Mouse (Mus musculus) neural tube, embryonic 15.5 days (tissue): ENCODE results near the gene Lpin3. TPM values are rescaled to one million over a fixed set of nuclear protein-coding genes. Genes with fewer than 3 reads are reported as not detected.

Source experiments
- ATAC-seq: fragments of 200-750 bp; cut with Nextera tagmentation; 2 replicates; pipeline ENCODE4 v1.8.0; 2017; ENCODE audit warnings: mild to moderate bottlenecking, moderate TSS enrichment, moderate library complexity; ENCODE audit not compliant: low FRiP score
- H3K27ac ChIP-seq: fragments of 300-500 bp; sonication (generic); replicated peaks from 2 replicates; pipeline ENCODE4 v1.5.1; 2015; ENCODE audit warnings: mild to moderate bottlenecking, inconsistent platforms
- H3K27me3 ChIP-seq: fragments of 300-500 bp; sonication (generic); replicated peaks from 2 replicates; pipeline ENCODE4 v1.6.1; 2015; ENCODE audit warnings: inconsistent platforms
- H3K36me3 ChIP-seq: fragments of 300-500 bp; sonication (generic); 2 replicates; pipeline ENCODE4 v1.6.1; 2015; ENCODE audit warnings: inconsistent platforms
- H3K4me1 ChIP-seq: fragments of 300-500 bp; sonication (generic); 2 replicates; pipeline ENCODE4 v1.6.1; 2015; ENCODE audit warnings: inconsistent platforms
- H3K4me2 ChIP-seq: fragments of 300-500 bp; sonication (generic); 2 replicates; pipeline ENCODE4 v1.6.1; 2015; ENCODE audit warnings: inconsistent platforms, mild to moderate bottlenecking, moderate library complexity
- H3K4me3 ChIP-seq: fragments of 300-500 bp; sonication (generic); replicated peaks from 2 replicates; pipeline ENCODE4 v1.5.1; 2015; ENCODE audit warnings: mild to moderate bottlenecking, inconsistent platforms
- H3K9ac ChIP-seq: fragments of 300-500 bp; sonication (generic); replicated peaks from 2 replicates; pipeline ENCODE4 v1.6.1; 2015; ENCODE audit warnings: mild to moderate bottlenecking, inconsistent platforms
- H3K9me3 ChIP-seq: fragments of 300-500 bp; sonication (generic); replicated peaks from 2 replicates; pipeline ENCODE4 v1.6.1; 2016; ENCODE audit warnings: inconsistent platforms
- WGBS: fragments of 180-500 bp; shearing (Covaris S2); methylation state at CpG from one replicate; pipeline ENCODE4 v1.1.7; 2015; ENCODE audit warnings: mixed read lengths; 5-methylcytosine and 5-hydroxymethylcytosine counted together
- polyA plus RNA-seq: library from polyadenylated mRNA; unstranded; fragments of >200 nt; fragmentation: Nextera tagmentation; extraction: Ambion mirVana; gene quantifications from 2 replicates; pipeline ENCODE4 v1.2.1, GENCODE M21; 2015

Gene Lpin3
- polyA plus RNA-seq, 1 experiment from 2014 or later, result 0.72 TPM

DNA sequence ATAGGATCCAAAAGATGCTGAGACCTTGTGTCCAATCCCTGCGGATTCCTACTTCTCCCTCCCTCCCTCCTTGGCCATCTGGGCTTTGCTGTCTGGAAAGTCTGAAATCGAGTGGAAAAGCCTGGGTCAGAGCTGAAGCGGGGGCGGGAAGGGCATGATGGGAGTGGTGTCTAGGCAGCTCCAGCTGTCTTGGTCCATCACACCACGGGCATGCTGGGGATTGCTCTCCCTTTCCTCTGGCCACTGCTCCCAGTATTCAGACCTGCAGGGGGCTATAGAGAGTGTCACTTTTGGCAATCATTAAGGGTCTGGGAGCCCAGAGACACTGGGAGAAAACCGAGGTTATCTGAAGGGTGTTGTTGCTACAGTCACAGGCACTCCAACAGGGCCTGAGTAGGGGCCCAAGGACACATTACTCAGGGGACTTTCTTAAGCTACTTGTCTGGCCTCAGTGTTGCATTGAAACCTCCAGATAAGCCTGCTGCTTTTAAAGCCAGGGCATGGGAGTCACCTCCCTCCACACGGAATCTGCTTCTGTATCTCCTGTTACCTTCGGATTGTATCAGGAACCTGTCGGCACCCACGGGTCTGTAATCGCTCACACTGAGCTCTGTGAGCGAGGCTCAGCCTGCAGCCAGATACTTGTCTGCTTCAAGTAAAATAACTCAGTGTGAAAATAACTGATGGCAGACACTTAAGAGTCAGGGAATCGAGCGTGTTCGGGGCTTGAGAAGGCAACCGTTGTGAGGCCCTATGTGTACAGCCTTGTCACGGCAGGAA lies 60.6 kb downstream of the Lpin3 start:
- Histone ChIP-seq H3K4me3 (no peak overlapping the region), H3K9me3 (no peaks in the 10 kb centered on the region), H3K4me2 (no peak overlapping the region), H3K27ac (no peak overlapping the region), H3K4me1 (no peaks in the 10 kb centered on the region), H3K27me3 (no peaks in the 10 kb centered on the region), H3K9ac (no peak overlapping the region), H3K36me3 (peaks cover 2% of the 10 kb centered on the region)
- no peak for ATAC-seq
- WGBS, result 74% methylated on average over 17 of the region's 17 CpGs

DNA sequence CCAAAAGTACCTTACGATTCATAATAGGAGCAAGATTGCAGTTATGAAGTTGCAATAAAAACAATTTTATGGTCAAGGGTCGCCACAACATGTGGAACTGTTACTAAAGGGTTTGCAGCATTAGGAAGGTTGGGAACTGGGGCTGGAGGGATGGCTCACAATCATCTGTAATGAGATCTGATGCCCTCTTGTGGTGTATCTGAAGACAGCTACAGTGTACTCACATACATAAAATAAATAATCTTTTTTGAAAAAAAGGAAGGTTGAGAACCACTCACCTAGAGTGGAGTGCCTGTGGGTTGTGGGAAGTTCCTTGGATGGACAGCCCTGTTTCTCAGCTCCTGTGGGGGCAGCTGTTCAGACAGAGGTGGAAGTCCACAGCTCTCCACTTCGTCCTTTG lies 62.0 kb downstream of the Lpin3 start:
- Histone ChIP-seq H3K4me2 (no peak overlapping the region), H3K4me3 (no peak overlapping the region), H3K9me3 (no peaks in the 10 kb centered on the region), H3K4me1 (no peaks in the 10 kb centered on the region), H3K36me3 (peaks cover 7% of the 10 kb centered on the region), H3K27me3 (no peaks in the 10 kb centered on the region), H3K9ac (no peak overlapping the region), H3K27ac (no peak overlapping the region)
- no peak for ATAC-seq
- 68% methylated on average over 3 of the region's 3 CpGs for WGBS

DNA sequence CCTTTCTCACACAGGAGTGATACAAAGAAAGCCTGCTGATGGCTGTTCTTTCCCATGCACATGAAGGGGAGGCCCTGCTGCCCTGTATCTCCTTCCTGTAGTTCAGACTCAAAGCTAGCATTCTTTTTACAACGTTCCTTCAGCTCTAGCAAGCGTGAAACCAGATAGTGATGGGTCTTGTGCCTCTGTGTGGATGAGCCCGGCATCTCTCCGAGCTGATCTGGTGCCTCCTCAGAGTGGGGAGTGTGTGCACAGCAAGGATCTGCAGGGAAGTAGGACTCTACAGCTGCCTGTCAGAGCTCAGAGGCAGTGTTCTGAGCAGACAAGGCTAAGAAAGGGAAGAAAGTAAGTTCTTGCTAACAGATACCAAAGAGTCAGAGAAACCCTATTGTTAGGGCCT lies 71.1 kb downstream of the Lpin3 start:
- Histone ChIP-seq H3K4me2 (no peak overlapping the region), H3K36me3 (peaks cover 66% of the 10 kb centered on the region), H3K4me1 (no peaks in the 10 kb centered on the region), H3K4me3 (no peak overlapping the region), H3K9me3 (no peaks in the 10 kb centered on the region), H3K27me3 (no peaks in the 10 kb centered on the region), H3K27ac (no peak overlapping the region), H3K9ac (no peak overlapping the region)
- 82% methylated on average over 4 of the region's 4 CpGs for WGBS
- no peak for ATAC-seq

DNA sequence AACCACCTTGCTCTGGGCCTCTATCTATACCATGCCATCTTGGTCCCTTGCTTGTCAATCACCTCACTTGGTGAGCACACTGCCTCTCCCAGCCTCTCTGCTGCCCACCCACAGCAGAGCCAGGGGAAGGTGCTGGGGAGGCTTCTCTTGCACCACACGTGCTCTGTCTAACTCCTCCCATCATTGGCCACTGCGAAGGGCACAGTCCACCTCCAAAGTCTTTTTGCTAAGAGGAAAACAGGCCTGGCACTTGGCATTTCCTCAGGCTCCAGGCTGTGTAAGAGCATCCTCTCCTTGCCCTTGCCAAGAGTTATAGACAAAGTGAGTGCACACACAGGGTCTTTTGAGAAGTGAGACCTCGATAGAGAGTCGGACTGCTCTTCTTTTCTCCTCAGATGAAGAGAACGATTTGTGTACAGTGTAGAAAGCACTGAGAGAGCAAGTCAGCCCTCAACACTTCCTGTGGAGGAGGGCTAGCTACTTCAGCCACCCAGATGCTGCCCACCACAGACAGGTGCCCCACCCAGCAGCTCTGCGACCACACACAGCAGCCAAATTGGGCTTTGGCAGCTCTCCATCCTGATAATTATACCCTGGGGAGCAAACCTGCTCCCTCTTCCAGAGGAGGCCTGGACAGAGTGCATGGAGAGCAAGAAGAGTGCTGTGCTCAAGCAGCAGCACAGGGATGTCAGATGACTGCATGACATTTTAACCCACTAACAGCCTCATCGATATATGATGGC lies 72.8 kb downstream of the Lpin3 start:
- Histone ChIP-seq H3K4me2 (no peak overlapping the region), H3K4me1 (no peaks in the 10 kb centered on the region), H3K4me3 (no peak overlapping the region), H3K36me3 (peaks cover 62% of the 10 kb centered on the region), H3K9ac (no peak overlapping the region), H3K27me3 (no peaks in the 10 kb centered on the region), H3K9me3 (no peaks in the 10 kb centered on the region), H3K27ac (0 out of 2 replicates have a peak overlapping the region, but pooled peaks have one; percentile 10)
- ATAC-seq, result no peak; the same call in 1 of the 2 replicates
- WGBS, result 68% methylated on average over 7 of the region's 7 CpGs

DNA sequence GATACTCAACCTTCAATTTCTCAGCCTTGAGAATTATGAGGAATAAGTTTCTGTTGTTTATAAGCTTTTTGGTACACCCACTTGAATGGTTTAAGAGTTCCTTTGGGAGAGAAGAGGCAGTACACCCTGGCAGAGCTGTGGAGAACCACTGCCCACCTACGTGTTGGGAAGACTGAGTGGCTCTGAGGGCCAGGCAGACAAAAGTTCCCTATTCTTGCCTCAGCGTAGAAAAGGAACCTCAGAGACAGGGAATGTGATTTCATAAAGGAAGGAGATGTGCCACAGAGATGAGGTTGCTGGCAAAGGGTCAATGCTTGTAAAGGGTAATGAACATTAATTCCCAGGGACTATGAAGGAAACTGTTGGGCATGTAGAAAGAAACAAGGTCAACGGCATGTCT lies 74.1 kb downstream of the Lpin3 start:
- ATAC-seq, result no peak
- Histone ChIP-seq H3K9me3 (no peaks in the 10 kb centered on the region), H3K4me2 (no peak overlapping the region), H3K4me3 (no peak overlapping the region), H3K4me1 (no peaks in the 10 kb centered on the region), H3K27me3 (no peaks in the 10 kb centered on the region), H3K36me3 (peaks cover 59% of the 10 kb centered on the region), H3K27ac (no peak overlapping the region), H3K9ac (no peak overlapping the region)
- WGBS, result 94% methylated on average over 3 of the region's 3 CpGs

DNA sequence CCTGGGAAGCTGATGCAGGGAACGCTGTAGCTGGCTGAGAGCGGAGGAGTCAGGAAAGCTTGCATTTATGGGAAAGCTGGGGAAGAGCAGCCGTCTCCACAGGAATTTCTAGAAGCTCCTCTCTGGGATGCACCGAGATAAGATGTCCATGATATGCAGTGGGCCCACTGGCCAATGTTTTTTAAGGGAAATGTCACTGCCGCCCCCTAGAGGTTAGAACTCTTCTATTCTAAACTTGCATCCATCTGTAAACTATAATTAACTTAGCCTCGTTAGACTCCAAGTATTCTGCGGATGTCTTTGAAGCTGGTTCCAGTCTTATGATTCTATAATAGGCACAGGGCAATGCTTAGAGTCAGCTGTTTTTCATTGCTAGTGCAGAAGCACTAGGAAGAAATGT lies 74.9 kb downstream of the Lpin3 start:
- H3K27me3 ChIP-seq, result no peaks in the 10 kb centered on the region
- H3K4me2 ChIP-seq, result no peak overlapping the region
- no peaks in the 10 kb centered on the region for H3K9me3 ChIP-seq
- H3K27ac ChIP-seq, result no peak overlapping the region
- H3K4me3 ChIP-seq, result no peak overlapping the region
- no peak for ATAC-seq
- peaks cover 57% of the 10 kb centered on the region for H3K36me3 ChIP-seq
- no peak overlapping the region for H3K9ac ChIP-seq
- WGBS, result 74% methylated on average over 7 of the region's 7 CpGs
- no peaks in the 10 kb centered on the region for H3K4me1 ChIP-seq

Other genes with a start within 250 kb of the Lpin3 start
- gene Top1, start 234.8 kb upstream of the Lpin3 start, polyA plus RNA-seq, result 65.2 and 68.5 TPM in 2 replicates
- gene Plcg1, start 149.4 kb upstream of the Lpin3 start, polyA plus RNA-seq, result 47.2 and 49.5 TPM in 2 replicates
- gene Zhx3, start 7.7 kb upstream of the Lpin3 start, polyA plus RNA-seq, result 17.6 and 17.9 TPM in 2 replicates
- gene Emilin3, start 31.7 kb downstream of the Lpin3 start, polyA plus RNA-seq, result 1.3 and 6.5 TPM in 2 replicates
- 31.1 and 32.1 TPM in 2 replicates for gene Chd6, start 228.4 kb downstream of the Lpin3 start, polyA plus RNA-seq